Mouse (Mus musculus) heart, postnatal 10 days (tissue): Measurements from ENCODE around the gene Olfr559. TPM values are rescaled to one million over a fixed set of nuclear protein-coding genes. Genes with fewer than 3 reads are reported as not detected.

Experiments
- DNase-seq, 2 experiments: peaks; one replicate each; pipeline ENCODE4 v3.0.0; 2021
- intact Hi-C: fragments of 180-260 bp; cut with DNase I; formaldehyde crosslinking; loops from one replicate; pipeline ENCODE4 v1.15.1; 2025
- total RNA-seq, 2 experiments: library from RNA; stranded (reverse); gene quantifications; 2 replicates each; pipeline ENCODE4 v1.2.3; 2021

The Olfr559 gene
- total RNA-seq: not detected

DNA sequence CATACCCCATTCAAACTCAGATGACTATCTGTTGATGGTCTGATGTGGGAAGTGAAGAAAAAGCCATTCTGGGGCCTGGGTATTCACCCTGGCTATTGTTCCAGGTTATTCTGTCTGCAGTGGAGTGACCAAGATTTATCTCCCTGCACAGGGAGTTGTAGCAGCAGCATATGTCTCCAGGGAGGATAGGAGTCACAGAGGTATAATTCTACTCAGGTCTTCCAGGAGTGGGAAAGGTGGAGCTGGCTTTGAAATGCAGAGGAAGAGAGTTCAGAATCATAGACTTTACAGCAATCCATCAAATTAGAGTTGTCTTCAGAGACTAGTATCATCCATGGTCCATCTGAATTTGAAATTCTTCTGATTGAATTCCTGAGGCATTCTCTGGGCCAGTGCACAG lies at the start of gene Olfr559:
TSS of gene Olfr559 (minus strand) at position 101 of the 400 bp plus-strand sequence.
- intact Hi-C loops: no loop called here
- DNase-seq: no peak

DNA sequence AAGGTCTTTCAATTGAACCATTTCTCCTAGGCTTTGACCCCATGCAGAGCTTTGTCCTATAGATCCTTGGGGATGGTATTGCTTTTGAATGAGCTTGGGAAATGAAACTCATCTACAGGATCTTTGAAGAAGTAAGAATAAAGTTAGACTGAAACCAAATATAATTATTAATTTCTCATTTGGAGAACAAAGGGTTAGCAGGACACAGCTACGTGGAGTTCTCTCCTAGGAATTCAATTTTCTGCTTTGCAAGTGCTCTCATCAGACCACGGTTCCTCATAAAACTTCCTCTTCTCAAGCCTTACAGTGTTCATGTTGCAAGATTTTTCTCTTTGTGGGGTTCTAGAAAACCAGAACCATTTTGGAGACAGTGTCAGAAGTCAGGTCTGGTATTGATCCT lies 43.6 kb upstream of the Olfr559 start, which contains the start of gene Olfr561:
TSS of gene Olfr561 (plus strand) at position 301 of the 400 bp plus-strand sequence.
- no peak for DNase-seq
- intact Hi-C loops: no loop called here

DNA sequence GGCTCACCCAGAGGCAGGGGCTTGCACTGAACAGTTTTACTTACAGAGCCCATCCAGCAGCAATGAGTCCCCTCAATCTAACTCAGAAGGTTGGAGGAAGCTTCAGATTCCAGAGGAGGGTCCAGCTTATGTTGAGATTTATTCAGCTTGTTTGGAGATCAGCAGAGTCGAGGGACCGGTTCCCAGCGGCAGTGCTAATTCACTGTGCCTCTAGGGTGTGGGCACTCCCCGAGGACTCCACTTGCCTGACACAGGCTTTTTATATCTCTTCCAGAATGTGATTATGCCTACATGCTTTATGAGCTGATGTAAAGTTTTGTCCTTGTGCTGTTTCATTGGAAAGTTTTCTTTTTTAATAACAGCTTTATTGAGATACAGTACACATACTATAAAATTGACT lies 32.0 kb upstream of the Olfr559 start, which contains the start of the genes Olfr560 and Olfr78:
TSS of gene Olfr560 (minus strand) at position 101 of the 400 bp plus-strand sequence.
TSS of gene Olfr78 (minus strand) at position 206 of the 400 bp plus-strand sequence.
- intact Hi-C loops: loop anchor here (10.0 kb wide), 1 partner anchor 94 kb away; the partner anchor contains the start of gene Olfr556
- no peak for DNase-seq

DNA sequence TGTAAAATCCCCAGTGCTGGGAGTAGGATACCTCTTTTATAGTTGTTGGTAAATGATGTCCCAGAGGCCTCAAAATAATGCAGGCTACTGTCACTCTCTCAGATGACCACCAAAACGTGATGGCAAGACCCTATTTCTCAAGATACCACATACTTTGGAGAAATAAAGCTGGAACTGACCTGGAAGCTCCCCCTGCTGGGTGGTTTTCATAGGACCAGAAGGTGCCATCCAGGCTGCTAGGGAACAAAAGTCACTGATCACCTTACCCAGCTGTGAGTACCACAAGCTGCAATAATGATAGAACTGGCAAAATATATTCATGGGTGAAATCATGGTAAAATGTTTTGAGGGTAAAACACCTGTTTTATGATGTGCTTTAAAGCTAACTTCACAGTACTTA lies 24.8 kb upstream of the Olfr559 start:
- intact Hi-C loops: loop anchor here (2.0 to 10.0 kb wide), 2 partner anchors 87 to 239 kb away; partner anchors contain the start of gene Olfr556
- DNase-seq: peak in 1 of 2 experiments; percentile 10

DNA sequence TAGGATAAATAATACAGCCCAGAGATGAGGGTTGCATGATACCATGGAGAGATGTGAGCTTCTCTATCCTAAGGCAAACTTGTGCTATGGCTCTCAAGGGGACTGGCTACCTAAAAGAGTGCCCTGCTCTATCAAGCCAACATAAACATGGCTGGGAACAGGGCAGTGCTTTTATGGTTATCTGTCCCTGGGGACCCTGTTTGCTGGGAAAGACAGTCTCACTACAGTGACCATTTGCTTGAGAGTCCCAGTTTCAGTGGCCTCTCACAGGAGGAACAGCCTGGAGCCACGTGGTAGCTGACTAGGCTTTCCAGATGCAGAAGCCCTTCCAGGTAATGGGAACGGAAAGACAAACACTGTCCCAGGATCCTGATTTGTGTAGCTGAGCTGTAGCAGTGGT lies 10.4 kb upstream of the Olfr559 start:
- DNase-seq: peak; percentile 2 to 8
- intact Hi-C loops: no loop called here

DNA sequence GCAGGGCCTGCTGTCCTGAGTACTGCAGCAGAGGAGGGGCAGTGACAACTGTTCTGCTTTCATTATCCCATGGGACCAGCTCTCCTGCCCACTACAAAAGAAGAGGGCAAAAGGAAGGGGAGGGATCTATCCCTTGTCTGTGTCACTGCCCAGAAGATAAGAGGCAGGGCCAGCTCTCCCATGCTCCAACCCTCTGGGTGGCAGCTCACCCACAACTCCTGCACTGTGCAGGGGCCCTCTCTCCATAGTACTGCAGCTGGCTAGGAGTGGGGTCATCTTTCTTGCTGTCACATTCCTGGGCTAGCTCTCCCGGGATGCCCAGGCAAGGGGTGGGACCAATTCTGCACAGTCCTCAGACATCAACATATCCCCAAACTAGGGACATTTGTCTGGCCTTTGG lies 6.5 kb upstream of the Olfr559 start:
- no peak for DNase-seq
- intact Hi-C loops: no loop called here

DNA sequence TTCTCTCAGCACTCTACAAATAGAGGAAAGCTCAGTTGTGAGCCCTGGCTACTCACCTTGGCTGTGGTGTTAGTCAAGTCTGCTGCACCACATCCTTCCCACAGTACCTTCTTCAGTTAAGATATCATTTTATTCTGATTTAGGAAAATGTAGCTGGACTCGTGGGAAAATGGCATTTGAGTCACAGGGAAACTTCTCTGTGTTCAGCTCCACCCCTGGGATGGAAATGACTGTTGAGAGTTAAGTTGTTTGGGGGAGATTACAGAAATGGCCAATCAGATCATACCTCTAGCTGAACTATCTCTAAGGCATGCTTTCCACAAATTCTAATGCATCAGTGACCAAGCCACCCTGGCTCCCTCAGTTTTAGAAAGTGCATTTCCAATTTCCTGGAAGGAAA lies 8.3 kb downstream of the Olfr559 start, which contains the start of gene Olfr33:
TSS of gene Olfr33 (minus strand) at position 101 of the 400 bp plus-strand sequence.
- no peak for DNase-seq
- intact Hi-C loops: no loop called here

DNA sequence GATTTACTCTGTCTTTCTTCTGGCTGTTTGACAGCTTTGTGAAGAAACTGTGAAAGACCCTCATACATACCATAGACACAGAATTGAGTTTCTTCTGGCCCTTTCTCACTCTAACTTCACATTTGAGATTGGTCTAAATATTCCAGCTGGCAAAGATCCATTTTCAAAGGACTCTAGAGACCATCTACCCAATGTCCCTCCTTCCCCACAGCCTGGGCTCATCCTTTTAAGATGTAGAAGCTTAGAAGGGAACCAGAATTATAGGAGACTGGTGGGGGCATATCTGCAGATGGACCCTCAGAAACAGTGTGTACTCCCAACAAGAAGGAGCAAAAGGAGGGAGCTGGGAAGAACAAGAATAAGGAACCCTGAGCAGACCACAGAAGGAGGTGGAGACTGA lies 25.4 kb downstream of the Olfr559 start, which contains the start of gene Olfr558:
TSS of gene Olfr558 (plus strand) at position 301 of the 400 bp plus-strand sequence.
- DNase-seq: no peak

DNA sequence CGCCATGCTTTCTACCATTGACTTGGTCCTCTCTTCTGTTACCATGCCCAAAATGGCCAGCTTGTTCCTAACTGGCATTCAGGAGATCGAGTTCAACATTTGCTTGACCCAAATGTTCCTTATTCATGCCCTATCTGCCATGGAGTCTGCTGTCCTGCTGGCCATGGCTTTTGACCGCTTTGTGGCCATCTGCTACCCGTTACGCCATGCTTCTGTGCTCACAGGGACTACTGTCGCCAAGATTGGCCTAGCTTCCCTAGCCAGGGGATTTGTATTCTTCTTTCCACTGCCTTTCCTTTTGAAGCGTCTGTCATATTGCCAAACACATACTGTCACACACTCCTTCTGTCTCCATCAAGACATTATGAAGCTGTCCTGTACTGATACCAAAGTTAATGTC lies 28.8 kb downstream of the Olfr559 start:
- DNase-seq: no peak
- intact Hi-C loops: loop anchor here (10.0 kb wide), 1 partner anchor 216 kb away; the partner anchor contains the start of gene Olfr571

More for the DNA sequence above, 25.4 kb downstream of the Olfr559 start, which contains the start of gene Olfr558:
- intact Hi-C loops: no loop called here

DNA sequence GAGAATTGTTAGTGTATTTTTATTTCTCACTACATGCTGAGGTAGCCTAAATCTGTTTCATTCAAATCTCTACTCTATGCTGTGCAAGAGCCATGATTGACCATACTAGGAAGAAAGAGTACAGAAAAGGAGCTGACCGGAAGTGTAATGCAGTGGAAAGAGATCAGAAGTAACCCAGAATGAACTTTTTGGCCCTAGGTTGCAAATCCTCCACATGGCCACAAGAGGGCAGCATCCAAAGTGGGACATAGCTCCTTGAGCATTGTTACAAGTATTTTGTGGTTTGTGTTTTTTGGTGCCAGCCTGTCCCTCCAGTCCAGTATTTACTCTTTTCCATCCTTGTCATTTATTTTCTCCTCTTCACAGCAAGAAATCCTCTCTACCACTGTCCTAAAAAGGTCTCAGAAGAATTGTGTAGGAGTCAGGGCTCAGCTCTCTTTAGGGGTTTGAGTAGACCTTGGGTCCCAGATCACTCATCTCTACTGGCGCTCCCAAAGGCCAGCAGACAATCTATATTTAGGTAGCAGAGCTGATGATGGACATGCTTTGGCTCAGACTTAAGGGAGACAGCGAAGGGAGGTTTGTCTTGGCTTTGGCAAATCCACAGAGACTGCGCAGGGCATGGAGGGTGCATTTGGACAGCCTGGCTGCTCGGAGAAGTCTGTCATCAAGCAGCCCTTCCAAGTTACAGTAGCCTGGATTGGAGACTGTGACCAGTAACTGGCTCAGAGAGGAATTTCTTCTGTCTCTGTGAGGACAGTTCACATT lies 31.7 kb downstream of the Olfr559 start, which contains the start of gene Olfr557:
TSS of gene Olfr557 (plus strand) at position 553 of the 768 bp plus-strand sequence.
- DNase-seq: peak; percentile 36 to 71
- intact Hi-C loops: loop anchor here (10.0 kb wide), 1 partner anchor 219 kb away; the partner anchor contains the start of gene Olfr571

DNA sequence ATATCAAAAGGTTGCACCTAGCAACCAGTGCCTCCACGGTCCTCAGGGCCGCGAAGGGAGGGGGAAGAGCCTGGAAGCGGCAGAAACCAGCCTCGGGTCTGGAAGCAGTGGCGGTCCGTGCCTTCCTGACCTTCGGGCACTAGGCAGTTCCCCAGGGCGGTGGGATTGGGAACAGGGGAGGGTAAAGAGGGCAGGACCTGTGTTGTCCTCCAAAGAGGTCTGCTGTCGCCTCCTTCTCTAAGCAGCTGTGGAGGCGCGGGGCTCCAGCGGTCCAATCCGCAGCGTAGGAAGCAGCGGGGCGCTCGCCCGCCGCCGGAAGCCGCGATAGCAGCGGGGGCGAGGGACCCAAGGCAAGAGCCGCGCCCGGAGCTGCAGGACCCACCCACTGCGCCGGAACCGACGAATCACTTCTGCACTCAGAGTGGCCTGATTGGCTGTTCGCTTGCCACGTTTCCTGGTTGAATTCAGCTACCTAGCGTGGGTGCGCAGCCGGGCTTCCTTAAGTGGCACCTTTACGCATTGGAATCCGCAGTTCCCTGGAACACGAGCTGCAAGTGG lies 40.3 kb downstream of the Olfr559 start, which contains the start of gene Trim68:
TSS of gene Trim68 (minus strand) at position 384 of the 558 bp plus-strand sequence.
- DNase-seq: peak; percentile 92 to 93
- intact Hi-C loops: no loop called here

DNA sequence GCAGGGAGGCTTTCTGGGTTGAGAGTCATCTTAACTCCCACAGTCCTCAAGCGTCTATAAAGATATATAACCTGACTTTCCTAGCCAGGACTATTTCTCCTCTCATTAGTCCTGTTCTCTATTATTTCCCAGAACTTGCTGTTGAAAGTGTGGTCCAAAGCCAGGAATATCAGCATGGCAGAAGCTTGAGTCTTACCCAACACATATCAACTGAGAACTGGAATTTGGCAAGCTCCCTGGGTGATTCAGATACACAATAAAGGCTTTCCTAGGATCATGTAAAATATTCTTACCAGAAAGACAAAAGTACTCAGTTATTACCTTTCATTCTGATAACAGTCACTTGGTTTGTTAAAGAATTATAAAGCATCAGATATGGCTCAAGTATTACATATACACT lies 45.4 kb downstream of the Olfr559 start:
- intact Hi-C loops: no loop called here
- DNase-seq: no peak

DNA sequence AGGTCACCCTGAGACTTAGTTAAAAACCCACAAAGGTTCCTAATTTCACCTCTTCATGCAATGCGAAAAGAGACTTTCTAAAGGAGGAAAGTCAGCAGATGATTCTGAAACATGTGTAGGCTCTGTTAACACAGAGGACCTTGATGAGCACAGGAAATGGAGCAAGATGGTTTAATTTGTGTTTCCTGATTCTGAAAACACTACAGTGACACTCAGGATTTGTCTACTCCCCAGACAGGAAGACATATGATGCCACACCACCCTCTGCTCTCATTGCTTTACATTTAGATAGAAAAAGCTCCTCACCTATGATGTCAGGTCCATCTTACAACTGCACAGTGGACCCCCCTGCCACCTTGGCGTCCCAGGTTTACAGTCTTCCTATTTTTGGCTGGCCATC lies 51.1 kb downstream of the Olfr559 start:
- intact Hi-C loops: no loop called here
- no peak for DNase-seq

Other genes with a start within 250 kb of the Olfr559 start
- gene Olfr543, start 245.8 kb downstream of the Olfr559 start, total RNA-seq: not detected
- gene Olfr544, start 239.2 kb downstream of the Olfr559 start, total RNA-seq: not detected
- not detected for gene Olfr545, start 227.9 kb downstream of the Olfr559 start, total RNA-seq
- gene Olfr547, start 192.7 kb downstream of the Olfr559 start, total RNA-seq: not detected
- gene Olfr548-ps1, start 186.6 kb downstream of the Olfr559 start, total RNA-seq: not detected
- not detected for gene Olfr549, start 177.6 kb downstream of the Olfr559 start, total RNA-seq
- 1 to 10 TPM; 5.2 to 5.7 TPM for gene Trim21, start 162.0 kb downstream of the Olfr559 start, total RNA-seq
- gene Olfr550, start 156.0 kb downstream of the Olfr559 start, total RNA-seq: under 1 TPM in 1 of 2 experiments, not detected in 1; 0.24 TPM
- gene Olfr551, start 135.6 kb downstream of the Olfr559 start, total RNA-seq: not detected
- under 1 TPM; 0.12 to 0.24 TPM for gene Olfr552, start 129.7 kb downstream of the Olfr559 start, total RNA-seq
- gene Olfr553, start 109.3 kb downstream of the Olfr559 start, total RNA-seq: not detected
- not detected for gene Olfr554, start 89.1 kb downstream of the Olfr559 start, total RNA-seq
- not detected for gene Olfr555, start 68.7 kb downstream of the Olfr559 start, total RNA-seq
- not detected for gene Olfr556, start 62.6 kb downstream of the Olfr559 start, total RNA-seq
- 10 to 100 TPM in 1 of 2 experiments, 1 to 10 TPM in 1; 6.9 to 10.6 TPM for gene Trim68, start 40.2 kb downstream of the Olfr559 start, total RNA-seq
- gene Olfr557, start 31.6 kb downstream of the Olfr559 start, total RNA-seq: not detected
- gene Olfr558, start 25.3 kb downstream of the Olfr559 start, total RNA-seq: 1 to 10 TPM; 6.2 TPM
- not detected for gene Olfr33, start 8.4 kb downstream of the Olfr559 start, total RNA-seq
- under 1 TPM; 0.12 to 0.57 TPM for gene Olfr560, start 31.9 kb upstream of the Olfr559 start, total RNA-seq
- gene Olfr78, start 32.0 kb upstream of the Olfr559 start, total RNA-seq: 1 to 10 TPM; 2.1 to 2.2 TPM
- gene Olfr561, start 43.7 kb upstream of the Olfr559 start, total RNA-seq: not detected
- not detected for gene Olfr564, start 76.0 kb upstream of the Olfr559 start, total RNA-seq
- gene Olfr566, start 131.3 kb upstream of the Olfr559 start, total RNA-seq: not detected
- not detected for gene Olfr568, start 149.6 kb upstream of the Olfr559 start, total RNA-seq
- gene Olfr569, start 163.4 kb upstream of the Olfr559 start, total RNA-seq: not detected
- not detected for gene Olfr570, start 167.1 kb upstream of the Olfr559 start, total RNA-seq
- gene Olfr571, start 190.0 kb upstream of the Olfr559 start, total RNA-seq: not detected
- not detected for gene Olfr572, start 196.9 kb upstream of the Olfr559 start, total RNA-seq
- not detected for gene Olfr573-ps1, start 215.1 kb upstream of the Olfr559 start, total RNA-seq
- not detected for gene Olfr574, start 221.0 kb upstream of the Olfr559 start, total RNA-seq
- not detected for gene Olfr575, start 231.3 kb upstream of the Olfr559 start, total RNA-seq
- gene Olfr576, start 235.2 kb upstream of the Olfr559 start, total RNA-seq: not detected
- gene Olfr577, start 248.5 kb upstream of the Olfr559 start, total RNA-seq: not detected